Mouse (Mus musculus) lung, adult 2 months (tissue): Measurements from ENCODE around the gene Glmp.

Source experiments
- CTCF ChIP-seq: fragments of 200-500 bp; IDR thresholded peaks from 2 replicates; pipeline ENCODE4 v1.5.1; 2011; ENCODE audit warnings: mild to moderate bottlenecking, low read length, control low read depth; ENCODE audit not compliant: insufficient read depth
- POLR2A ChIP-seq: fragments of 200-500 bp; IDR thresholded peaks from 2 replicates; pipeline ENCODE4 v1.6.1; 2011; ENCODE audit warnings: low read depth, mild to moderate bottlenecking, control low read depth, low read length, borderline replicate concordance; ENCODE audit errors: extremely low read depth

DNA sequence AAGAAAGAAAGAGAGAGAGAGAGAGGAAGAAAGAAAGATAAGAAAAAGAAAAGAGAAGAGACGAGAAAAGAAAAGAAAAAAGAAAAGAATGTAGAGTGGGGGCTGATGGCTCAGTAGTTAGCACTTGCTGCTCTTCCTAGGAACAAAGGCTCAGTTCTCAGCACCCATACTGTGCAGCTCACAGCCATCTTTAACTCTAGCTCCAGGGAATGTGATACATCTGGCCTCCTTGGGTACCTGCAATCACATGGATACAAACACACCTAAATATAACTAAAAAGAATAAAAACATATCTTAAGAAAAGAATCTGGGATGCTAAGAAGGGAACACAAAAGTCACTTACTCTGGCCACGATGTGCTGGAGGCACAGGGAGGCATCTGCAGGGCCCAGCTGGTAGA is 48.7 kb upstream of the Glmp start:
- no peak for TF ChIP-seq CTCF
- no peak for TF ChIP-seq POLR2A
